Mouse (Mus musculus) E14TG2a.4 (cell line): Measurements from ENCODE around the gene Gm3336.

Experiments used
- CTCF ChIP-seq: conservative IDR thresholded peaks from 2 replicates; pipeline ENCODE4 v1.5.1; 2014; ENCODE audit warnings: low read length
- NANOG ChIP-seq: IDR thresholded peaks from 2 replicates; pipeline ENCODE4 v1.6.1; 2014; ENCODE audit warnings: borderline replicate concordance, low read length, mixed read lengths

- TF ChIP-seq CTCF (no peak), NANOG (no peak)
Measured at GRCm38 (mm10) chr8:70742176-70742575, 23.8 kb downstream of the Gm3336 start.
